In genomic region chr13:95891491-95891925, GRCm38 (mm10) we compare ENCODE assay signal across 8 mouse cellular contexts. TPM values are rescaled to one million over a fixed set of nuclear protein-coding genes. Genes with fewer than 3 reads are reported as not detected.
A peak's percentile ranks its signal among the peaks of the same experiment; 100 is the strongest.
DNase-seq lines count a peak whose midpoint lies in the region; ATAC-seq and TF ChIP-seq lines count a peak whose summit lies in the region.

Iqgap2 (minus strand) TSS chr13:95891922.

- H3K9ac ChIP-seq in heart, embryonic 11.5 days (ENCODE audit: low read depth, low read length): peak within 1 kb of the TSS; percentile 81
- H3K9ac ChIP-seq in hindbrain, embryonic 11.5 days (ENCODE audit: low read depth, low read length): peak within 1 kb of the TSS; percentile 92
- peak within 1 kb of the TSS; percentile 66 for H3K9ac ChIP-seq in liver, embryonic 14.5 days (replicated peaks)

- peak; percentile 52; the same call in 1 of the 2 replicates for ATAC-seq in heart, embryonic 11.5 days (replicated peaks; ENCODE audit: insufficient number of reproducible peaks, low FRiP score, low TSS enrichment)
- ATAC-seq in hindbrain, embryonic 11.5 days (ENCODE audit: low FRiP score): peak; percentile 77
- peak; percentile 64 for ATAC-seq in liver, embryonic 14.5 days (ENCODE audit: insufficient read depth)

- no peak for DNase-seq in heart, postnatal 14 days
- DNase-seq in thymus, postnatal 4 days: peak; percentile 74
- DNase-seq in thymus, postnatal 14 days: no peak
- peak; percentile 71 for DNase-seq in hindbrain, embryonic 11.5 days (ENCODE audit: low spot score)
- no peak for DNase-seq in liver, embryonic 14.5 days (ENCODE audit: low read depth in 3 of 3, low spot score in 3 of 3)
- no peak for DNase-seq in adipocyte (ENCODE audit: low spot score)
- DNase-seq in urinary bladder, postnatal 4 days (ENCODE audit: low spot score in 2 of 2): no peak

- H3K4me3 ChIP-seq in heart, embryonic 11.5 days (ENCODE audit: low read depth, low read length): peak within 1 kb of the TSS; percentile 71
- peak within 1 kb of the TSS; percentile 84 for H3K4me3 ChIP-seq in hindbrain, embryonic 11.5 days (ENCODE audit: low read depth, low read length)
- H3K4me3 ChIP-seq in liver, embryonic 14.5 days (ENCODE audit: insufficient read depth in 1 of 2, low read depth in 2 of 2, low read length in 2 of 2): peak within 1 kb of the TSS; percentile 68 to 71

- no peaks in the 10 kb centered on the region for H3K36me3 ChIP-seq in heart, embryonic 11.5 days (ENCODE audit: control insufficient read depth, insufficient read depth, low read length)
- no peaks in the 10 kb centered on the region for H3K36me3 ChIP-seq in hindbrain, embryonic 11.5 days (ENCODE audit: control insufficient read depth, insufficient read depth, low read length)
- H3K36me3 ChIP-seq in liver, embryonic 14.5 days (replicated peaks; ENCODE audit: control insufficient read depth, insufficient read depth, low read depth): no peaks in the 10 kb centered on the region

- no peaks in the 10 kb centered on the region for H3K9me3 ChIP-seq in heart, embryonic 11.5 days (replicated peaks; ENCODE audit: control insufficient read depth, low read length)
- H3K9me3 ChIP-seq in hindbrain, embryonic 11.5 days (ENCODE audit: control insufficient read depth, low read length): no peaks in the 10 kb centered on the region
- H3K9me3 ChIP-seq in liver, embryonic 14.5 days (ENCODE audit: control insufficient read depth, low read length): no peaks in the 10 kb centered on the region

- no peak for TF ChIP-seq EP300 in liver, embryonic 14.5 days (IDR thresholded peaks at IDR 0.05; ENCODE audit: low read depth)

- H3K4me1 ChIP-seq in heart, embryonic 11.5 days (ENCODE audit: control insufficient read depth, insufficient read depth, low read length): 0 out of 2 replicates have a peak, but pooled peaks cover 2% of the 10 kb centered on the region
- peaks cover 8% of the 10 kb centered on the region for H3K4me1 ChIP-seq in hindbrain, embryonic 11.5 days (replicated peaks; ENCODE audit: control insufficient read depth, insufficient read depth, low read length)
- H3K4me1 ChIP-seq in liver, embryonic 14.5 days (replicated peaks; ENCODE audit: control insufficient read depth in 2 of 2, insufficient read depth in 2 of 2, low read length in 1 of 2): peaks cover 3 to 20% of the 10 kb centered on the region in 2 experiments; a peak in 3 of 4 replicates

- intact Hi-C loops in heart, postnatal 14 days (cut with DNase I): loop anchor here (5.0 kb wide), 2 partner anchors 114 to 149 kb away; no protein-coding TSS in a partner anchor

- H3K27me3 ChIP-seq in heart, embryonic 11.5 days (ENCODE audit: control insufficient read depth, insufficient read depth, low read length): no peaks in the 10 kb centered on the region
- no peaks in the 10 kb centered on the region for H3K27me3 ChIP-seq in hindbrain, embryonic 11.5 days (ENCODE audit: control insufficient read depth, insufficient read depth, low read length)
- no peaks in the 10 kb centered on the region for H3K27me3 ChIP-seq in liver, embryonic 14.5 days (ENCODE audit: control insufficient read depth, insufficient read depth, low read length)

- no peak for TF ChIP-seq CTCF in liver, embryonic 14.5 days (IDR thresholded peaks at IDR 0.05; ENCODE audit: low read depth)

- 0% methylated on average over 35 of the region's 48 CpGs for WGBS in heart, embryonic 11.5 days (ENCODE audit: insufficient replicate concordance)
- WGBS in hindbrain, embryonic 11.5 days: under 1% methylated on average over 36 of the region's 48 CpGs
- under 1% methylated on average over 46 of the region's 48 CpGs for WGBS in liver, embryonic 14.5 days (ENCODE audit: insufficient replicate concordance)

- H3K4me2 ChIP-seq in heart, embryonic 11.5 days: peak within 1 kb of the TSS; percentile 100
- peak within 1 kb of the TSS; percentile 97 for H3K4me2 ChIP-seq in hindbrain, embryonic 11.5 days (replicated peaks; ENCODE audit: low read depth, low read length)
- peak within 1 kb of the TSS; percentile 93 for H3K4me2 ChIP-seq in liver, embryonic 14.5 days (ENCODE audit: low read depth)

- H3K27ac ChIP-seq in heart, embryonic 11.5 days (ENCODE audit: low read depth, low read length): peak within 1 kb of the TSS; percentile 41; the same call in 1 of the 2 replicates
- peak within 1 kb of the TSS; percentile 54 for H3K27ac ChIP-seq in hindbrain, embryonic 11.5 days (ENCODE audit: low read depth, low read length)
- peak within 1 kb of the TSS; percentile 6; the same call in 1 of the 2 replicates for H3K27ac ChIP-seq in liver, embryonic 14.5 days

RNA-seq across cellular contexts. Expression of gene Iqgap2, which starts in this region (rescaled TPM):
- polyA plus RNA-seq in heart, embryonic 11.5 days (2014; fragmentation: Nextera tagmentation; extraction: Ambion mirVana): 8.5 and 9.0 TPM in 2 replicates
- 1 to 10 TPM; 3.1 to 3.3 TPM for total RNA-seq in heart, postnatal 14 days (2021)
- 17.7 and 20.7 TPM in 2 replicates for polyA plus RNA-seq in hindbrain, embryonic 11.5 days (2014; fragmentation: Nextera tagmentation; extraction: Ambion mirVana)
- 6.1 and 10.8 TPM in 2 replicates for polyA plus RNA-seq in liver, embryonic 14.5 days (2012; rRNA removed)
- 11.8 TPM in 2 replicates for polyA plus RNA-seq in liver, embryonic 14.5 days (2014; fragmentation: Nextera tagmentation; extraction: Ambion mirVana)

Comparison
In these comparisons a context has a peak if more than half of its experiments do, and no peak if none do; other contexts are left out.
1. DNase-seq: peak in thymus, postnatal 4 days (single experiment) and hindbrain, embryonic 11.5 days (single experiment); none in heart, postnatal 14 days (0 of 2), thymus, postnatal 14 days (single experiment), liver, embryonic 14.5 days (0 of 3), adipocyte (single experiment) and urinary bladder, postnatal 4 days (0 of 2).
2. Peak in every context shown above with its lines, with median percentiles within 50 percentile points of each other: ATAC-seq, H3K27ac ChIP-seq, H3K4me2 ChIP-seq, H3K4me3 ChIP-seq and H3K9ac ChIP-seq.